Mouse (Mus musculus) WW6 (cell line): ENCODE results near the gene Ttf1.

Experiments used
- DNase-seq: peaks from one replicate; pipeline ENCODE4 v3.0.0-alpha.2; 2013; ENCODE audit warnings: low read depth, low spot score

Gene Ttf1

DNA sequence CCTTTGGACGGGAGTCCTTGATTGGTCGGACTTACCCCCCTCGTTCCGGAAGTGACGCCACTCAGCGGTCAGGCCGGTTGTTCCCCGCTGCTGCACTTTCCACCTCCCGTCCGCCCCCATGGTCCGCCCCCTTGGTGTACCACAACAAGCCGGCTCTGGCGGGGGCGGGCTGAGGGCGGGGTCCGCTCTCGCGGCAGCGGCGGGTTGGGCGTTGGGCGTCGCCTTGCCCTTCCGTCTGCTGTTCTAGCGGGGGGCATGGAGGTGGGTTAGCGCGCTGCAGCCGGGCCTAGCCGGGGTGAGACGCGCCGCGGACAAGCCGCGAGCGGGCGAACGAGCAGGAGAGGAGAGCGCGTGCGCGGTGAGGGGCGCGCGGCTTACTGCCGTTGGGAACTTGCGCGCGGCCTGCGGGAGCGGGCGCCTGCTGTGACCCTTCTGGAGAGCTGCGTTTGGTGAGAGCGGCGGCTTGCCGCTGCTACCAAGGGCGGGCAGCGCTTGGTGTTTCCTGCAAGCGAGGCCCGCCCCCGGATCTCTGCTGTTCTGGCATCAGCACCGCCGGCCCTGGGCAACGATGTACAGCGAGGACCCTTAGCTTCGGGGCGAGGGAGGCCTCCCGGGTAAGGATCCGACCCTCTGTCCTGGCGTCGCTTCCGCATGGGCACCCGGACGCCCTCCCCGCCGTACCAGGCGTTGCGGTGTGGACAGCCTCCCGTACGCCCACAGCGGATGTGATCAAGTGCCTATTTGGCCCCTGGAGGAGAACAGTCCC is 65.1 kb downstream of the Ttf1 start:
- peak; percentile 97 for DNase-seq

DNA sequence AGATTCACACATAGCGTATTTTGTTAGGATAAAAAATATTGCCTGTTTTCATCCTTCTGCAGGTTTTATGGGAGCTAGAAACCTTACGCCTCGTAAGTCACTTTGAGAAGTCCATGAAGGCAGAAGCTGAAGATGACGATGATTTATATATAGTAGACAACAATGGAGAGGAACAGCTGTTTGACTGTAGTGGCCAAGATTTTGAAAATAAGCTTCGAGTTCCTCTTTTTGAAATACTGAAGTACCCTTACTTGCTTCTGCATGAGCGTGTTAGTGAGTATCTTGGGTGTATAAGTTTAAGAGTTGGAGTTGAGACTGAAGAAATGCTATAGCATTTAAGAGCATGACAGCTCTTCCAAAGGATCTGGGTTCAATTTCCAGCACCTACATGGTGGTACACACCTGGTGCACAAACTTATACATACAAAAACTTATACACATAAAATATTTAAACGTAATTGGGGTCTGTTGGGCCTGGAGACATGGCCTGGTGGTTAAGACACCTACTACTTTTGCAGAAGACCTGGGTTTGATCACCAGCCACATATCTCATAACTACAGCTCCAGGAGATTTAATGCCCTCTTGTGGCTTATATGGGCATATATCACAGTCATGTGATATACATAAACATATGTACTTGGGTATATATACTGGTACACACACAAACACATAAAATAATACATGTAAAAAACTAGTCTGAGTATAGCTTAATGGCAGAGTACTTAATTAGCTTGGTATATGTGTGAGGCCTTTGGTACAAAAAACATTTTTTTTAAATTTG is 70.2 kb downstream of the Ttf1 start:
- no peak for DNase-seq

DNA sequence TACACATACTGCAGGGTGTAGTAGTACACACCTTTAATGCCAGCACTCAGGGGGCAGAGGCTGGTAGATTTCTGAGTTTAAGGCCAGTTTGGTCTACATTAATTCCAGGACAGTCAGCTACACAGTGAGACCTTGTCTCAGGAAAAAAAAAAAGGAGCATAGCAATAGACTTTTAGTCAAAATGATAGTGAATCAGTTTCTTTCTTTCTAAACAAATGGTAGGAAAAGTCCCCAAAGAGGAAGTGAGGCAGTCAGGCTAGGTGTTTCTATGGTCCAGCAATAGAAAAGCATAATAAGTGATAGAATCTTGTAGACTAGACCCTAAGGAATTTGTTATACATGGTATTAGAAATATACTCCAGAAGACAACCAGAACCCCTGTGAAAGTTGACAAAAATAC is 75.1 kb downstream of the Ttf1 start:
- DNase-seq: no peak
